Mouse (Mus musculus): ENCODE results near the gene Zfp526. TPM values are rescaled to one million over a fixed set of nuclear protein-coding genes. Genes with fewer than 3 reads are reported as not detected.

Gene Zfp526
- polyA plus RNA-seq, 1 experiment from 2014 or later, result 4.4 TPM

DNA sequence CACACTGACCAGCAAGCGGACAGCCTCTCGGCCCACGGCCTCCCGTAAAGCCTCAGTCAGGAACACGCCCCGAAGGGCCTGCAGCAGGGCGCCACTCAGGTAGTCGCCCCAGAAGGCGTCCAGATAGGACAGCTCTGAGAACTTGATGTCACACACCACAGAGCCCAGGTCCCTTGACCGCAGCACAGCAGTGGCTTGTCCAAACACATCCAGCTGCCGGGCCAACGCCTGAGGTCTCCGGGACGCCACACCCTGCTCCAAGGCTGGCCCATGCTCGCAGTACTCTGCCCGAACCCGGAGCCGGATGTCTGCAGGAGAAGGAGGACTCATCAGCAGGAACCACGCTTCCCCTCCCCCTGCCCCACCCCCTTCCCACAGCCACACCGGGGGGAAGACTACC, 17.6 kb upstream of the Zfp526 start:
- Histone ChIP-seq H3K27ac (replicated peaks; ENCODE audit: low read depth, low read length) (no peak overlapping the region), H3K9ac (ENCODE audit: low read depth, low read length) (no peak overlapping the region), H3K9me3 (ENCODE audit: control insufficient read depth, low read length) (no peaks in the 10 kb centered on the region), H3K4me2 (ENCODE audit: low read depth, low read length) (no peak overlapping the region), H3K4me1 (ENCODE audit: control insufficient read depth, insufficient read depth, low read length) (no peaks in the 10 kb centered on the region), H3K4me3 (ENCODE audit: low read depth, low read length) (no peak overlapping the region), H3K36me3 (ENCODE audit: control insufficient read depth, insufficient read depth, low read length) (peaks cover 31% of the 10 kb centered on the region; the same call in 1 of the 2 replicates), H3K27me3 (replicated peaks; ENCODE audit: control insufficient read depth, insufficient read depth, low read length) (no peaks in the 10 kb centered on the region)
- ATAC-seq (ENCODE audit: low read depth) (no peak), DNase-seq (ENCODE audit: low spot score) (no peak)
- WGBS, result 96% methylated on average over 14 of the region's 20 CpGs

DNA sequence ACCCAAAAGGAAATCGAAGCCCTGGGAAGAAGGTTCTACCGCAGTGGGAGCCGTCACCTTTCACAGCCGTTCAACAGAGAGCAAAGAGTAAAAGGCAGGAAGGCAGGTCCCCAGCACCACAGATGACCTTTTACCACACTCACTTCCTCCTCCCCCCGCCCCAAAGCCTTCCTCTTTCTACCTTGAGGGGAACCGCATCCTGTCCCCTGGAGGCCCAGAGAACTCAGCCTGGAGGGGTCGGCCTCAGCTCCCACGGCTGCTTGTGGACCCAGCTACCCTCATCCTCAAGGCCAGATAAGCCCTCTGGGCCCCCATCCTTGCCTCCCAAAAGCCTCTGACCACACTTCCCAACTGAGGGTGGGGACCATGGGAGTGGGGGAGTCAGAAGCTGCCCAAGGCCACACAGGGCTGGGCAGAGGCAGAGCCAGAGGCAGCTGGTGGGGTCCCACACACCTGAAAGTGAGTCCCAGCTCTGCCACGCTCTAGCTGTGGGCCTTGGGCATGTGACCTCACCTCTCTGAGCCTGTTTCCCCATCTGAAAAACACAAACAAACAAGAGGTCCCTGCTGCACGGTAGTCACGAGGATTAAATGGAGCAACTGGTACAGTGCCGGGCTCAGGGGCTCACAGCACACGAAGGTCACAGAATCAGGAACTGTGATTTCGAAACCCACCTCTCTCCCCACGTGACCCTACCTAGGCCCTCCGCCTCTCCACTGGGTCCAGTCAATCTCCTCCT, 15.7 kb upstream of the Zfp526 start:
- Histone ChIP-seq H3K27me3 (replicated peaks; ENCODE audit: control insufficient read depth, insufficient read depth, low read length) (no peaks in the 10 kb centered on the region), H3K4me2 (ENCODE audit: low read depth, low read length) (no peak overlapping the region), H3K9me3 (ENCODE audit: control insufficient read depth, low read length) (no peaks in the 10 kb centered on the region), H3K9ac (ENCODE audit: low read depth, low read length) (no peak overlapping the region), H3K27ac (replicated peaks; ENCODE audit: low read depth, low read length) (no peak overlapping the region), H3K36me3 (ENCODE audit: control insufficient read depth, insufficient read depth, low read length) (peaks cover 49% of the 10 kb centered on the region; the same call in 1 of the 2 replicates), H3K4me1 (ENCODE audit: control insufficient read depth, insufficient read depth, low read length) (no peaks in the 10 kb centered on the region), H3K4me3 (ENCODE audit: low read depth, low read length) (no peak overlapping the region)
- WGBS, result 75% methylated on average over 13 of the region's 16 CpGs
- ATAC-seq (ENCODE audit: low read depth), result no peak
- DNase-seq (ENCODE audit: low spot score), result no peak

DNA sequence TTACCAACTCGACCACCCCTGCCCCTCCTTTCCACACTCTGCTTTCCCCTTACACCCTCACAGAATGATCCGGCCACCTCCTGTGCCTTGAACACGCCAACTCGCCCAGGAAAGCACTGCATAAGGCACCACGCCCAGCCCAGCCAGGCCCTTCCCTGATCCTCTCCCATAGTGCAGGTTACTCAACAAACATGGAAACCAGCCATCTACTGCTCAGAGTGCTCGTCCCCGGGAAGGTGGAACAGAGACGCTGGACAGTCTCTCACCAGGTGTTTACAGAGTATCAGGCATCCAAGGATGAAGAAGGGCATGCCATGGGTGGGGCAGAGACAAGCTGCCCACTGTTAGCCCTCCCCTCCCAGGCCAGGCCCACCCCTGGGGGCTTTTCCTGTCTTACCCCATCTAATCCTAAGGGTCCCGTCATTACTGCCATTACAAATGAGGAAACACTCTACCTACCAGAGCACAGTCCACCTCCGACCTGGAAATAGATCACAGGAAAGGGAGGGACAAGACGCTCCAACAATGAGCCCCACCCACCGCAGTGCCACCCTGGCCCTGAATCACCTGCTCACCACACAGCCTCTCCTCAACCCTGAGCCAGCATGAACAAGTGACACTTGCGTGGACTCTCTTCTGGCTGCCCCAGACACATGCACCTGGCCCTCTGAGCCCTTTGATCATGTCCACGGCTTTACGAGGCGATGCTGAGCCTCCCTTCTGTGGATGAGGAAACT, 15.0 kb upstream of the Zfp526 start:
- Histone ChIP-seq H3K27me3 (replicated peaks; ENCODE audit: control insufficient read depth, insufficient read depth, low read length) (no peaks in the 10 kb centered on the region), H3K4me2 (ENCODE audit: low read depth, low read length) (no peak overlapping the region), H3K9me3 (ENCODE audit: control insufficient read depth, low read length) (no peaks in the 10 kb centered on the region), H3K36me3 (ENCODE audit: control insufficient read depth, insufficient read depth, low read length) (peaks cover 51% of the 10 kb centered on the region; the same call in 1 of the 2 replicates), H3K27ac (replicated peaks; ENCODE audit: low read depth, low read length) (no peak overlapping the region), H3K4me3 (ENCODE audit: low read depth, low read length) (no peak overlapping the region), H3K4me1 (ENCODE audit: control insufficient read depth, insufficient read depth, low read length) (no peaks in the 10 kb centered on the region), H3K9ac (ENCODE audit: low read depth, low read length) (no peak overlapping the region)
- DNase-seq (ENCODE audit: low spot score) (no peak), ATAC-seq (ENCODE audit: low read depth) (no peak)
- 87% methylated on average over 16 of the region's 16 CpGs for WGBS

DNA sequence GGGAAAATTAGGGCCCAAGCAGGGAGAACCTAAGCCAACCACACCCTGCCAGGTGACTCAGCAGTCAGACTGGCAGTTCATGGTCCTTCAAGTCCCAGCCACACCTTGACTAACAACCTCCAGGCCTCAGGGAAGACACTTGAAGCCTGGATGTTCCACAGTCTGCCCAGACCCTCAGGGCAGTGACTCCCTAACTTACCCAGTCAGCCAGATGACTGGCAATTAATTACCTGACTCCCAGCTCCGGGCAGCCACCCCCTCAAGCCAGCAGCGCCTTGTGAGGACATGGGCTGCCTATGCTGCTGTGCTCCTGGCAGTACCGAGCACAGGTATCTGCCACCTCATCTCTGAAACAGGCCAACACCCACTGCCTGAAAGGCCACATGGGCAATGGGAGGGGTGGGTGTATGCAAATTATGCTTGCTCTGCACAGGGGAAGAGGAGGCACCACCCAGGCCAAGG, 12.0 kb upstream of the Zfp526 start:
- 60% methylated on average over 3 of the region's 3 CpGs for WGBS
- ATAC-seq (ENCODE audit: low read depth) (no peak), DNase-seq (ENCODE audit: low spot score) (peak; percentile 9)
- Histone ChIP-seq H3K27me3 (replicated peaks; ENCODE audit: control insufficient read depth, insufficient read depth, low read length) (no peaks in the 10 kb centered on the region), H3K9me3 (ENCODE audit: control insufficient read depth, low read length) (no peaks in the 10 kb centered on the region), H3K4me2 (ENCODE audit: low read depth, low read length) (no peak overlapping the region), H3K9ac (ENCODE audit: low read depth, low read length) (no peak overlapping the region), H3K4me3 (ENCODE audit: low read depth, low read length) (no peak overlapping the region), H3K27ac (replicated peaks; ENCODE audit: low read depth, low read length) (no peak overlapping the region), H3K36me3 (ENCODE audit: control insufficient read depth, insufficient read depth, low read length) (peaks cover 29% of the 10 kb centered on the region; the same call in 1 of the 2 replicates), H3K4me1 (ENCODE audit: control insufficient read depth, insufficient read depth, low read length) (no peaks in the 10 kb centered on the region)

DNA sequence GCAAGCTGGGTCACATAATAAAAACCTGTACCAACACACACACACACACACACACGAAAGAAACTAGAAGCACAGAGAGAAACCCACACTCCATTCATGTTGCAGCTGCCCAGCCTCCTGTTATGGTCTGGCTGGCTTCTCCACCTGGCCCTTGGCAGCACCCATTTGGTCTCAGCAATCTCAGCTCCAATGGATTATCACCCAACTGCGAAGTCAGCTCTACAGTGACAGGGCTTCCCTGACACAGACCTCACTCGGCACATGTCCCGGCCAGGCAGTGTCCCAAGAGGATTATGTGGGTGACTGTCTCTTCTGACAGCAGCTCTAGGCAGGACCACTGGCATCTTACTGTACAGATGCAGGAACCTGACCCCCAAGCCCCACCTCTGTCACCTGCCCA, 10.7 kb upstream of the Zfp526 start:
- 84% methylated on average over 4 of the region's 4 CpGs for WGBS
- no peak for DNase-seq (ENCODE audit: low spot score)

DNA sequence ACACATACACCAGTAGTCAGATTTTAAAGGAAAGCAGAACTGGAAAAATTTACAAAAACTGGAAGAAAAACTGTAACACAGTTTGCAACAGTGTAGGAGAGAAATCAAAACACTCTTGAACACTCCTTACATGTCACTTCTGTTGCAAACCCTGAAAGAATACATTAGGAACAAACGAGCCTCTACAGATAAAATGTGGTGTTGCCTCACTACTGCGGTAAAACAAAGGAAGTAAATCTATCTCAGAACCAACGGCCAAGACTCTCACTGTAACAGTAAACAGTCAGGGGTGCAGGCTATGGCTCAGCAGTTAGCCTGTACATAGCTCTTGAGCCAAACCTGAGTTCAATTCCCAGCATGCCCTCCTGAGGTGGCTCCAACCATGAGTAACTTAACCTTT, 8.1 kb upstream of the Zfp526 start:
- Histone ChIP-seq H3K9ac (ENCODE audit: low read depth, low read length) (no peak overlapping the region), H3K27me3 (replicated peaks; ENCODE audit: control insufficient read depth, insufficient read depth, low read length) (no peaks in the 10 kb centered on the region), H3K27ac (replicated peaks; ENCODE audit: low read depth, low read length) (no peak overlapping the region), H3K4me3 (ENCODE audit: low read depth, low read length) (no peak overlapping the region), H3K4me2 (ENCODE audit: low read depth, low read length) (no peak overlapping the region), H3K4me1 (ENCODE audit: control insufficient read depth, insufficient read depth, low read length) (no peaks in the 10 kb centered on the region), H3K36me3 (ENCODE audit: control insufficient read depth, insufficient read depth, low read length) (peaks cover 34% of the 10 kb centered on the region; the same call in 1 of the 2 replicates), H3K9me3 (ENCODE audit: control insufficient read depth, low read length) (no peaks in the 10 kb centered on the region)
- ATAC-seq (ENCODE audit: low read depth) (no peak), DNase-seq (ENCODE audit: low spot score) (no peak)
- WGBS, result 82% methylated on average over 3 of the region's 3 CpGs

More for the DNA sequence above, 10.7 kb upstream of the Zfp526 start:
- Histone ChIP-seq H3K9me3 (ENCODE audit: control insufficient read depth, low read length) (no peaks in the 10 kb centered on the region), H3K9ac (ENCODE audit: low read depth, low read length) (no peak overlapping the region), H3K4me1 (ENCODE audit: control insufficient read depth, insufficient read depth, low read length) (no peaks in the 10 kb centered on the region), H3K4me3 (ENCODE audit: low read depth, low read length) (no peak overlapping the region), H3K27ac (replicated peaks; ENCODE audit: low read depth, low read length) (no peak overlapping the region), H3K27me3 (replicated peaks; ENCODE audit: control insufficient read depth, insufficient read depth, low read length) (no peaks in the 10 kb centered on the region), H3K36me3 (ENCODE audit: control insufficient read depth, insufficient read depth, low read length) (peaks cover 39% of the 10 kb centered on the region; the same call in 1 of the 2 replicates), H3K4me2 (ENCODE audit: low read depth, low read length) (no peak overlapping the region)
- no peak for ATAC-seq (ENCODE audit: low read depth)

DNA sequence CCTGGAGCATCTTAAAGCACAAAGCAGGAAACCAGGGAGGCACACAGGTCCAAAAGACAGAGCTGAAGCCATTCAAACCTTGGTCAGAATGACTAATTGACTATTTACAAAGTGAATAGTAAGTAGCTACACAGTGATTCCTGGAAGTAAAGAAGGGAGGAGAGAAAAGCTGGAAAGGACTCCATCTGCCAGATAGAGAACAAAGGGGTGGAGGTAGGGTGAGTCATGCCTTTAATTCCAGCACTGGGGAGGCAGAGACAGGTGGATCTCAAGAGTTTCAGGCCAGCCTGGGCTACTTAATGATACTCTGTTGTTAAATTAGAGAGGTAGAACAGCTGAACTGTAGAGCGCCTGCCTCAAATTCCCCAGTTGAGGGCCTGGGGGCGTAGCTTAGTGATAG, 7.1 kb upstream of the Zfp526 start:
- Histone ChIP-seq H3K4me1 (ENCODE audit: control insufficient read depth, insufficient read depth, low read length) (no peaks in the 10 kb centered on the region; the same call in 1 of the 2 replicates), H3K4me3 (ENCODE audit: low read depth, low read length) (no peak overlapping the region), H3K27ac (replicated peaks; ENCODE audit: low read depth, low read length) (no peak overlapping the region), H3K9me3 (ENCODE audit: control insufficient read depth, low read length) (no peaks in the 10 kb centered on the region), H3K27me3 (replicated peaks; ENCODE audit: control insufficient read depth, insufficient read depth, low read length) (no peaks in the 10 kb centered on the region), H3K9ac (ENCODE audit: low read depth, low read length) (no peak overlapping the region), H3K36me3 (ENCODE audit: control insufficient read depth, insufficient read depth, low read length) (peaks cover 24% of the 10 kb centered on the region; the same call in 1 of the 2 replicates), H3K4me2 (ENCODE audit: low read depth, low read length) (no peak overlapping the region)
- DNase-seq (ENCODE audit: low spot score) (no peak), ATAC-seq (ENCODE audit: low read depth) (no peak)
- WGBS, result 83% methylated on average over 2 of the region's 2 CpGs

DNA sequence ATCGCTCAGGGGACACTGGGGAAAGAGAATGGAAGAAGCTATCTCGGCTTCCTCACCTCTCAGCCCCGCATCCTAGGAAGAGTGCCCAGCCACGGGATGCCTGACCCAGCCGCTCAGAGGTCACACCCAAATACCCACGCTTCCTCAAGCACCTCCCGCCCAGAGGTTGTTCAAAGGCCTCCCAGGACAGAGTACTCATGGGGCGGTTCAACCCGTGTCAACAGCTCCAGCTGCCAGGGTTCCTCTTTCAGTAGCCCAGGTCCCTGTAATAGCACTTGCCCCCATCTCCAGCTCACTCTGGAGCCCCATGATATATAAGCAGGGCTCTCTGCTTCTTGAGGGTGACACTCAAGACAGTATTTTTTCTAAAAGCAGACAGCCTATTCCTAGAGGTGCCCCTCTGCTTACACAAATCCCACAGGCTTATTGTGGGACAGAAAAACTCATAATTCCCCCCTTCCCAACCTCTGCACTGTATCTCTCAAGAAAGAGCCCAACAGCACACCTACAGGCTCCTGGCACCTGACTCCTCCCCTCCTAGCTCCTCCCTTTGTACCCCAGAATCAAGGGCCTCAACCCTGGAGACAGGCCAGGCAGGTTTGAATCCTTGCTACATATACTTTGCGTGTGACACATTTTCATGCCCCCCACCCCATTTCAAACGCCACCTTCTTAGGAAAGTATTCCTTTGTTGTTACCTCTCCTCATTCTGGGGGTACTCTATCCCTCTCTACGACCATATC, 3.4 kb upstream of the Zfp526 start:
- Histone ChIP-seq H3K9me3 (ENCODE audit: control insufficient read depth, low read length) (no peaks in the 10 kb centered on the region), H3K27ac (replicated peaks; ENCODE audit: low read depth, low read length) (no peak overlapping the region), H3K36me3 (ENCODE audit: control insufficient read depth, insufficient read depth, low read length) (peaks cover 12% of the 10 kb centered on the region; the same call in 1 of the 2 replicates), H3K4me1 (ENCODE audit: control insufficient read depth, insufficient read depth, low read length) (peaks cover 13% of the 10 kb centered on the region), H3K4me2 (ENCODE audit: low read depth, low read length) (peak overlapping the region; percentile 92), H3K4me3 (ENCODE audit: low read depth, low read length) (peak overlapping the region; percentile 63; the same call in 1 of the 2 replicates), H3K27me3 (replicated peaks; ENCODE audit: control insufficient read depth, insufficient read depth, low read length) (no peaks in the 10 kb centered on the region), H3K9ac (ENCODE audit: low read depth, low read length) (0 out of 2 replicates have a peak overlapping the region, but pooled peaks have one; percentile 25)
- WGBS, result 62% methylated on average over 8 of the region's 12 CpGs
- ATAC-seq (ENCODE audit: low read depth), result no peak
- no peak for DNase-seq (ENCODE audit: low spot score)

All from embryonic facial prominence, embryonic 14.5 days (tissue).